Mouse (Mus musculus): ENCODE data around the gene Tgfbr3.

The Tgfbr3 gene

GRCm38 (mm10) chr5:107201509-107202182, 87.8 kb downstream of the Tgfbr3 start:
- ChIA-PET CTCF (interaction anchor here in 1 of 4 experiments (0.6 kb wide), 1 partner anchor 58 kb away, joined by 3 read pairs; no protein-coding TSS in a partner anchor), POLR2A (interaction anchor here in 3 of 4 experiments (0.7 to 1.8 kb wide), 7 partner anchors 9 to 455 kb away, joined by 3 to 8 read pairs (median 5); no protein-coding TSS in a partner anchor)

DNA sequence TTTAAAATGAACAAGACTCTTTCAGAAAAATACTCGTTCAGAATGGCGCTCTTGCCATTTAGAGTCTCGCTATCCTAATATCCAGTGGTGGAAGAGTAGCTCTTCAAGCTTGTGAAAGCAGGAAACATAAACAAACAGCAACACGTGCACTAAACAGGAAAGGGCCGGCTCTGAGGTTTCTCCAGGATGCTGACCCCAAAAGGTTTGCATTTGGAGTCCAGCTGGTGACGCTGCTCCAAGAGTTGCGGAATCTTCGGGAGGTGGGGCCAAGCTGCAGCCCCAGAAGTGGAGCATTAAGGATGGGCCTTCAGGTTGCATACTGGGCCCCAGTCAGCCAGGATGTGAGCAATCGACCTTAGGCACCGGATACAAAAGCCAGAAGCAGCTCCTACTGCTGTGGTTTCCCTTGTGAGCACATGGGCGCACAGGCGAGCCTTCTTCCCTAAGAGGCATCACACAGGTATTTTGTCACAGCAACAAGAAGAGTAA, 88.5 kb downstream of the Tgfbr3 start:
- ChIA-PET CTCF (interaction anchor here in 1 of 4 experiments (0.6 kb wide), 1 partner anchor 127 kb away, joined by 4 read pairs; no protein-coding TSS in a partner anchor), POLR2A (interaction anchor here in 2 of 4 experiments (0.5 to 1.8 kb wide), 7 partner anchors 9 to 41 kb away, joined by 3 to 8 read pairs (median 5); no protein-coding TSS in a partner anchor)

DNA sequence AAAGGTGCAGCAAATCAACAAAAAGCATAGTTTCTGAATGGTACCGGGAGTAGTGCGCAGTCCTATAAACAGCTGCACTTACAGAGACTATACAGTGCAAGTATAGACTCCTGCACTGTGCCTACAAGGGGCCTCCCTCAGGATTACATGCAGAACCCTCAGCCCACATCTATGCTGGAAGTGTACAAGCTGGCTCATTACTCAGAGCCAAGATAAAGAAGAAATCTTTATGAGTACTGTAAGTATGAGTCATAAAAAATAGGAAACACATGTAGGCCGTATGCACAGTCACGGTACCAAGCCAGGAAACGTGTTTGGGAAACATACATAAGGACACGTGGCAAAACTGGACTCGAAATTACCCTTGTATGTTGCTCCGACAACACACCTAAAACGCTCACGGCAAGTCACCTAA, 89.2 kb downstream of the Tgfbr3 start:
- ChIA-PET CTCF (interaction anchor here in 1 of 4 experiments (0.6 kb wide), 1 partner anchor 126 kb away, joined by 4 read pairs; no protein-coding TSS in a partner anchor), POLR2A (interaction anchor here in 2 of 4 experiments (1.3 to 1.8 kb wide), 4 partner anchors 8 to 13 kb away, joined by 5 to 8 read pairs (median 6); no protein-coding TSS in a partner anchor)

DNA sequence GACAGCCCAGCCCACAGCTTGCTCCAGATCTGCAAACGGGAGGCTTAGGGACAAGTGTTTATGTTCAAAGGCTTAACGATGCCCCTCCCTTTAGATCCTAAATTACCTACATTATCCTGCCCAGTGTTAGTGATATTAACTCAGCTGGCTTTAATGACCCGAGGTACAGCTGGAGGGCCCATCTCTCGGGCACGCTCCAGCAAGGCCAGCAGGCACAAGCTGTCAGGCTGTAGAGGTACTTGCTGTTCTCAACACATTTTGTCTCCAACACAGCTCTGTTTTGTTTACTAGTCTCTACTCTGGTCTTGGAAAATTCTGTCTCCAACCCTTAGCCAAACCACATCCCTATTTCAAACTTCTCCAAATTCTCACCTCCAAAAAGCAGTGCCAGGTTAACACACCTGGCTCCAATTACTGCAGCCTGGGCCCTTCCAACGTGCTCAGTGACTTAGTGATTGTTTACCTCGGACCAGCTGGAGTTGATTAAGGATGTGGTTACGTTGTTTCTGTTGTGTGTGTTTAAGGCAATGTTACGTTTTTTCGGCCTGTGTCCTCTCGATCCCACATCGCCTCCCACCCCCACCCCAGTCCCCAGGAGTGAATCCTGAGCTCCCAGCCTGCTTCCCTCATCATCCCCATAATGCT, 93.6 kb downstream of the Tgfbr3 start:
- ChIA-PET POLR2A (interaction anchor here in 2 of 4 experiments (0.6 to 0.9 kb wide), 2 partner anchors 23 to 234 kb away, joined by 4 to 5 read pairs; no protein-coding TSS in a partner anchor), CTCF (no interaction called here)

- ChIA-PET CTCF (interaction anchor here in 1 of 4 experiments (0.6 kb wide), 1 partner anchor 1597 kb away, joined by 3 read pairs; no protein-coding TSS in a partner anchor), POLR2A (interaction anchor here in 2 of 4 experiments (0.6 to 2.0 kb wide), 3 partner anchors 8 to 434 kb away, joined by 3 to 6 read pairs (median 4); no protein-coding TSS in a partner anchor)
Observed at GRCm38 (mm10) chr5:107193160-107193559, 96.3 kb downstream of the Tgfbr3 start.

- CTCF ChIA-PET, result no interaction called here
- POLR2A ChIA-PET, result interaction anchor here in 1 of 4 experiments (0.6 to 2.0 kb wide), 4 partner anchors 8 to 1488 kb away, joined by 3 to 6 read pairs (median 4); no protein-coding TSS in a partner anchor
Observed at GRCm38 (mm10) chr5:107192372-107192771, 97.1 kb downstream of the Tgfbr3 start.

GRCm38 (mm10) chr5:107188551-107188950, 100.9 kb downstream of the Tgfbr3 start:
- POLR2A ChIA-PET, result interaction anchor here in 1 of 4 experiments (0.7 kb wide), 1 partner anchor 19 kb away, joined by 3 read pairs; no protein-coding TSS in a partner anchor
- CTCF ChIA-PET, result no interaction called here

DNA sequence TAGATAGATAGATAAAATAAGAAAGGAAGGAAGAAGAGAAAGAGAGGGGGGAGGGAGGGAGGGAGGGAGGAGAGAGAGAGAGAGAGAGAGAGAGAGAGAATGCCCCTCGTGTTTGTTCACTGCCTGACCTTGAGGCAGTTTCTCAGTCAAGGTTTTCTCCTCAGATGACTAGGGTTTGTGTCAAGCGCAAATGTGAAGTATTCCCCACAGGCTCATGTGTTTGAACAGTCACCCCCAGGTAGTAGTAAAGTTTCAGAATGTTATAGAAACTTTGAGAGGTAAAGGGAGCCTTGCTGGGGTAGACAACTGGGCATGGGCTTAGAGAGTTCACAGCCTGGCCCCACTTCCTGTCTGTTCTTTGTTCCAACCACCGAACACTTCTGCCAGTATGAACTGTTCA, 103.2 kb downstream of the Tgfbr3 start:
- ChIA-PET CTCF (no interaction called here), POLR2A (no interaction called here)

DNA sequence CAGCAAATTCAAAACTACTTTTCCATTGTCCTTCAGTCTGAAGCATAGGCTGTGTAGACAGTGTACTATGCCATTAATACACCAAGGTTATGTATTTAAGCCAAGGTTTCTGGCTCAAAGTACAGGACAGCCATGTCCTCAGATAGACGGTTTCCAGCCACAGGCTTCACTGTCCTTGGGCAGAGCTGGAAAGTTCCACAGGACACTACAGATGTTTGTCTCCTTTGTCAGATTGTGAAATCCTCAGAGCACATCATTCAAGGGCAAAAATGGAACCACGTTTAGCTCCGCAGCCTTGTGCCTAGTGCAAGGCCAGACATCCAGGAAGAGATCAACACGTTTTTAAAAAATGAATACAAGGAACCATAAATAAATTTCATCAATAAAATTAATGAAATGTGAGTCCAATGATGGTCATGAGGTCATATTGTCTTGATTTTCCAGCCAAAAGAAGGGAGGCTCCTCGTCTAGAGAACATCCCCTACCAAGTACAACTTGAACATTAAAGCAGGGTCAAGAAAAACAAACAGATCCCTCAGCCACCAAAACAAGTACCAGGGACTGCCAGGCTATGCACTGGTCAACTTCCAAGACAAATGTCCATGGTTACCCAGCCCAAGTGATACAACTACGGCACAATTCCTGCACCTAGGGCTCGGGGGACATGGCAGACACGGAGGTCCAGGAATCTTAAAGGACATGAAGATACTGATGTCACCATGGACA, 105.1 kb downstream of the Tgfbr3 start:
- POLR2A ChIA-PET, result no interaction called here
- CTCF ChIA-PET, result no interaction called here

GRCm38 (mm10) chr5:107183537-107183936, 105.9 kb downstream of the Tgfbr3 start:
- ChIA-PET CTCF (no interaction called here), POLR2A (no interaction called here)

GRCm38 (mm10) chr5:107182721-107183120, 106.7 kb downstream of the Tgfbr3 start:
- ChIA-PET CTCF (no interaction called here), POLR2A (no interaction called here)

DNA sequence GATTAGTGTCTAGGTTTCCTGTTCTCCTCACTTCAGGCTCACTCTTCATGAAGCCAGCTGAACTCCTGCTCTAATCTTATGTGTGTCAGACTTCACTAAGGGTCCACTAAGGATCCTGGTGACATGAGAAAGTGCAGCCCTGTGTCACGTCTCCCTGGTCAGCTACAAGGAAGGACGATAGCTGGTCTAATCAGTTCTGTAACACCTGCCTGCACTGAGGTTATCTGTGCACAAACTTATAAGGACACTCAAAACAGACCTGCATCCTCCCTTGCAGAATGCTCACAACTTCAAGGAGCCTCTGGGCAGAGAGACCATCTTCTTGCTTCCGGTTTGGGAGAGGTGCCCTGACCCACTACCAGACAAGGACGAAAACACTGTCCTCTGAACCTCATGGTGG, 107.6 kb downstream of the Tgfbr3 start:
- ChIA-PET CTCF (interaction anchor here in 1 of 4 experiments (0.6 kb wide), 1 partner anchor 1414 kb away, joined by 3 read pairs; no protein-coding TSS in a partner anchor), POLR2A (no interaction called here)

GRCm38 (mm10) chr5:107179194-107179593, 110.2 kb downstream of the Tgfbr3 start:
- POLR2A ChIA-PET, result interaction anchor here in 1 of 4 experiments (0.6 to 1.0 kb wide), 2 partner anchors 15 to 86 kb away, joined by 3 to 4 read pairs; no protein-coding TSS in a partner anchor

GRCm38 (mm10) chr5:107177791-107178190, 111.6 kb downstream of the Tgfbr3 start:
- CTCF ChIA-PET, result no interaction called here

More at GRCm38 (mm10) chr5:107179194-107179593, 110.2 kb downstream of the Tgfbr3 start:
- CTCF ChIA-PET, result interaction anchor here in 1 of 4 experiments (0.6 kb wide), 1 partner anchor 53 kb away, joined by 3 read pairs; no protein-coding TSS in a partner anchor

DNA sequence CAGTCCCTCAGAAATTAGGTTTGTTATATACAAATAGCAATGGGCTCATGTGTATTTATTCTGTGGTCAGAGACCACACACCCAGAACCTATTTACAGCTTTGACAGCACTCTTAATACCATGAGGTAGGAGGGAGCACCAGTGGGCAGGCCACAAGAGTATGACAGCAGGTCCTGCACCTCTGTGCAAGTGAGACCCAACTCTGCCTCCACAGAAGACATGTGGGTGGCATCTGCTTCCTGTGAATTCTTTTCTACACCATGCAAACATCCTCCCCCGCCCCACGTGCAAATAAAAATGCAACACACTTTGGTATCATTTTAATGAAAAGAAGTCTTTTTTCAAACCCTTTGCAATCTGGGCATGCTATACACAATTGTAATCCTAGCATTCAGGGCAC, 112.2 kb downstream of the Tgfbr3 start:
- CTCF ChIA-PET, result no interaction called here
- POLR2A ChIA-PET, result interaction anchor here in 1 of 4 experiments (1.0 kb wide), 1 partner anchor 9 kb away, joined by 5 read pairs; no protein-coding TSS in a partner anchor

More at GRCm38 (mm10) chr5:107177791-107178190, 111.6 kb downstream of the Tgfbr3 start:
- POLR2A ChIA-PET, result interaction anchor here in 1 of 4 experiments (1.0 kb wide), 1 partner anchor 9 kb away, joined by 5 read pairs; no protein-coding TSS in a partner anchor

GRCm38 (mm10) chr5:107176796-107177195, 112.6 kb downstream of the Tgfbr3 start:
- CTCF ChIA-PET, result no interaction called here
- POLR2A ChIA-PET, result no interaction called here

GRCm38 (mm10) chr5:107176196-107176595, 113.2 kb downstream of the Tgfbr3 start:
- ChIA-PET POLR2A (no interaction called here), CTCF (interaction anchor here in 1 of 4 experiments (0.6 kb wide), 1 partner anchor 1510 kb away, joined by 3 read pairs; no protein-coding TSS in a partner anchor)

DNA sequence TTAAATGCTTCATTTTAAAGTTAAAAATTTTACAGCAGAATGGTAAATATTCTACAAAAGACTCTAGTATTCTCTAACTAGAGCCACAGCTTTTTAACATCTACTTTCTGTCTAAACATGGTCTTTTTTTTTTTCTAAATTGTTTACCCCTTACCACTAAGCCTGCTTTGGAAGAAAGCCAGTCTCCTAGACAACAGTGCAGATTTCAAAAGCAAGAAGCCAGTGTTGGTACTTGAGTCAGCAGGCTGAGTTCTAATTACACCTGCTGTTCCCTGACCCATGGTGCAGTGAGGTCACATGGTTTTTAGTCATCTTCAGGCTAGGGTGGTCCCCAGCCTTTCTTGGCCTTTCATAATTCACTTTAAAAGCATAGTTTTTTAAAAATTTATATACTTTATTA, 115.2 kb downstream of the Tgfbr3 start:
- ChIA-PET POLR2A (interaction anchor here in 1 of 4 experiments (0.6 kb wide), 1 partner anchor 152 kb away, joined by 4 read pairs; no protein-coding TSS in a partner anchor), CTCF (no interaction called here)
